Mouse (Mus musculus): ENCODE results near the gene Atxn7l1.

Atxn7l1 gene

DNA sequence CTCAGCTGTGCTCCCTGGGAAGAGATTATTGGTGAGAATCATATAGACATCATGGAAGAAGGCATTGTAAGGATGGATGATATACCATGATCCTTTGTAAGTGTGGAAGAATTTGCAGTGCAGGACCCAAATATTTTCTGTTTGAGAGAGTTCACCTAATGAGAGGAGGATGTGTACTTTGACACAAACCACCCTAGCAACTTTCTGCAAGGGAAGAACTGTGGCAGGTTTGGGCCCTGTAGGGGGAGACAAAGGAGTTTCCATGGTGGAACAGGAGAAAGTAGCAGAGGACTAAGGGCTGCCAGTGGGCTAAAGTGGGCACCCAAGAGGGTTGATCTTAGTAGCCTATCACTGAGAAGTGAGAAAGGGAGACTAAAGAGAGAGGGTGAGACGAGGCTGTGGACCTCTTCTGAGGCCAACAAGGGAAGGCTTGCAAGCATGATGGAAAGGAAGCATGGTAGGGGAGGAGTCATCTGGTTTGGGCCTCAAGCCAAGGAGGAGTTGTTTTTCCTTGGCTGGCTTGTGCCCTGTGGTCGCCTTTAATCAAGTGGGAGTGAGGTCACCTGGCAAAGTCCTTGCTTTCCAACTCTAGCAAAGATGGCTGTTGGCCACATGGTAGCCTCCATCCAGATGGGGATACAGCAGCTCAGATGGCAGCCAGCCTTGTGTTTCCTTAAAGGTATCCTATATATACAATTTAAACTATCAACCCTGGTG, 243.5 kb downstream of the Atxn7l1 start:
- DNase-seq, result no peak

- DNase-seq, result no peak
Observed at GRCm38 (mm10) chr12:33394804-33395623, 247.5 kb downstream of the Atxn7l1 start, which contains the start of gene Efcab10. Efcab10 (plus strand) TSS chr12:33394854.

DNA sequence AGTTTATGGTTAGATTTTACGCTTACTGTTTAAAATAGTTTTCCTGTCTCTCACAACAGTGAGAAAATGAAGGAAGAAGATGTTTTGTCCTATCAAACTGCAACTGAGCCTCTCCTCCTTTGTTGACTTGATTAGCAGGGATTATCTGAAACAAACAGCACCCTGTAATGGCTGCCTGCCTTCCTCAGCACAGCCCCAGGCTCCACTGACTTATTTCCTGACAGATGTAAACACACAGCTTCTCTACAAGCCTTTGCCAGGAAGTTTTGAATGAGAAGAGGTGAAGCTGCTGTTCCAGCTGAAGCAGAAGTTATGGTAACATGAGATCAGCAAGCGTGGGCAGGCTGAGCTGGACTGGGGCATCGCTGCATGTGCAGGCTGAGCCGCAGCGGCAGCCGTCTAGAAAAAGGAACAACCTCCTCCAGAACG, 255.8 kb downstream of the Atxn7l1 start:
- no peak for DNase-seq

GRCm38 (mm10) chr12:33404996-33405395, 257.5 kb downstream of the Atxn7l1 start:
- no peak for DNase-seq

DNA sequence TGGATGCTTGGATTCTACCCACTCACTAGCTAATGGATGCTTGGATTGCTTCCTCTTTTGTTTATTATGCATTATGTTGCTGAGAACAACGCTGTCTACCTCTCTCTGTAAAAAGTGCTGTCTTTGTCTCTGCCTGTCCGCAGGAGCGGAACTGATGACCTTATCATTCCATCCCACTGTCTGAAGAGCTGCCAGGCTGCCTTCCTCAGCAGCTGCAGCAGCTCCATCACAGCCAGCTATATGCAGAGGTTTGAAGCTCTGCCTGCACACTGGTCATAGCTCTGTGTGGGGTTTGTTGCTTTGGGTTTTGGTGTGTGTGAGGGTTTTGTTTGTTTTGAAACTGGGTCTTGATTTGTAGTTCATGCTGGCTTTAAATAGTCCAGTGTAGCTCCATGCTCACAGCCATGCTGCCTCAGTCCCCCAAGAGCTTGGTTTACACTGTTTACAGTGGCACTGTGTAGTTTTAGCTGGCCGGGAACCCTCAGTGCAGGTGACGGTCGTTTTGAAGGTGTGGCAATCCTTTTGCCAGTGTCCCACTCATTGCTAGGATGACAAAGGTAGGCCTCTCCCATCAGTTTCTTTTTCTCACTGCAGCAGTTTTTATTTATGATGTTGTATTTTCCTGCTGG, 258.0 kb downstream of the Atxn7l1 start:
- no peak for DNase-seq

DNA sequence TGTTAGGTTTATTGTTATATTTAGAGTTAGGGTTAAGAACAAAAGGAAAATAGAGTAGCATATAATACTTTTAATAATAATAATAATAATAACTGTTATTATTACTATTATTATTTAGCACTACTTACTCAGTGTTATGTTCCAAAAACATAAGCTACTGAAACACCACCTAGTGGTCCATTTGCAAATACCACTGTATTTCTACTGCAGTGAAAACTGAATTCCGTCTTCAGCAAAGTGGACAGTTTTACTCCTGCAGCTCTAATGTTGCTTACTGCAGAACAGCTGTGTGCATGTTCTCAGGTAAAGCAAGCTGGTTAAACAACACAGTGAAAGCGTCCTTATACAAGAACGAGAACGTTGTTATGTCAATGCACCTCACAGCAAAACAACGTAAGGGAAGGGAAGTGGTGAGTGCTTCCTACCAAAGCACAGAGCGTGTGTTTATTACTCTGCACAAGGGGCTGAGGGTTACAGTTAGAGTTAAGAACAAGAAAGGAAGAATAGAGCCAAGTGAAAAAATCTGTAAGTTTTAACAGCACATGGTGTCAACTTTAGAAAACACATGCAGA, 264.2 kb downstream of the Atxn7l1 start:
- no peak for DNase-seq
